Mouse (Mus musculus) ES-E14 (cell line): Measurements from ENCODE around the gene St3gal4. TPM values are rescaled to one million over a fixed set of nuclear protein-coding genes. Genes with fewer than 3 reads are reported as not detected.

Source experiments
- DNase-seq: peaks from one replicate; pipeline ENCODE4 v3.0.0-alpha.2; 2013; ENCODE audit warnings: low read depth, low spot score
- H3K27ac ChIP-seq: 2 replicates; pipeline ENCODE4 v1.5.1; 2012; ENCODE audit warnings: low read depth, mild to moderate bottlenecking, low read length, moderate library complexity, mixed read lengths; ENCODE audit not compliant: poor library complexity, insufficient read depth, severe bottlenecking
- H3K36me3 ChIP-seq: 2 replicates; pipeline ENCODE4 v1.6.1; 2012; ENCODE audit warnings: mild to moderate bottlenecking, low read length, moderate library complexity, mixed read lengths; ENCODE audit not compliant: control insufficient read depth, poor library complexity, insufficient read depth, severe bottlenecking
- H3K4me1 ChIP-seq, 2 experiments: fragments of 150-350 bp in 1 of 2; sonication (generic) in 1 of 2; 2 replicates each; pipeline ENCODE4 v1.6.1; 2012; ENCODE audit warnings: low read length in 2 of 2, mild to moderate bottlenecking in 1 of 2, mixed read lengths in 1 of 2; ENCODE audit not compliant: control insufficient read depth in 2 of 2, insufficient read depth in 2 of 2, poor library complexity in 1 of 2
- H3K4me3 ChIP-seq, 2 experiments: fragments of 150-350 bp in 1 of 2; sonication (generic) in 1 of 2; 2 replicates each; pipeline ENCODE4 v1.5.1; 2012; ENCODE audit warnings: low read length in 2 of 2, low read depth in 1 of 2, mild to moderate bottlenecking in 1 of 2, mixed read lengths in 1 of 2; ENCODE audit not compliant: insufficient read depth in 1 of 2, poor library complexity in 1 of 2, severe bottlenecking in 1 of 2
- H3K9ac ChIP-seq: 2 replicates; pipeline ENCODE4 v1.6.1; 2012; ENCODE audit warnings: low read depth, mild to moderate bottlenecking, low read length, mixed read lengths; ENCODE audit not compliant: poor library complexity, insufficient read depth, severe bottlenecking
- H3K9me3 ChIP-seq: fragments of 150-350 bp; sonication (generic); 2 replicates; pipeline ENCODE4 v1.6.1; 2012; ENCODE audit warnings: low read depth, mild to moderate bottlenecking, low read length; ENCODE audit not compliant: control insufficient read depth, insufficient read depth
- CHD2 ChIP-seq: IDR thresholded peaks from 2 replicates; pipeline ENCODE4 v1.6.1; 2014; ENCODE audit warnings: mild to moderate bottlenecking, low read depth, low read length, inconsistent platforms
- HCFC1 ChIP-seq: IDR thresholded peaks from 2 replicates; pipeline ENCODE4 v1.6.1; 2012; ENCODE audit warnings: low read length, inconsistent platforms, borderline replicate concordance; ENCODE audit not compliant: insufficient read depth
- MAFK ChIP-seq: IDR thresholded peaks from 2 replicates; pipeline ENCODE4 v1.6.1; 2014; ENCODE audit warnings: mild to moderate bottlenecking, low read depth, low read length, inconsistent platforms; ENCODE audit not compliant: insufficient read depth
- ZC3H11A ChIP-seq: IDR thresholded peaks from 2 replicates; pipeline ENCODE4 v1.6.1; 2012; ENCODE audit warnings: low read depth, mild to moderate bottlenecking, inconsistent platforms, low read length, borderline replicate concordance
- ZNF384 ChIP-seq: IDR thresholded peaks from 2 replicates; pipeline ENCODE4 v1.6.1; 2012; ENCODE audit warnings: low read depth, low read length, inconsistent platforms
- in situ Hi-C, 2 experiments: fragments of 600-800 bp; cut with MboI; formaldehyde crosslinking; loops; one replicate each; pipeline ENCODE4 v1.15.1; 2025; ENCODE audit warnings: low sequenced_read_pairs in 2 of 2, inconsistent platforms in 1 of 2; ENCODE audit not compliant: unreplicated experiment in 2 of 2
- total RNA-seq: library from RNA; depleted of rRNA; stranded (reverse); fragments of 300-350 nt; gene quantifications from 2 replicates; pipeline ENCODE4 v1.2.3, GENCODE M21; 2012

Gene St3gal4
- total RNA-seq, 1 experiment, result 9.7 TPM

DNA sequence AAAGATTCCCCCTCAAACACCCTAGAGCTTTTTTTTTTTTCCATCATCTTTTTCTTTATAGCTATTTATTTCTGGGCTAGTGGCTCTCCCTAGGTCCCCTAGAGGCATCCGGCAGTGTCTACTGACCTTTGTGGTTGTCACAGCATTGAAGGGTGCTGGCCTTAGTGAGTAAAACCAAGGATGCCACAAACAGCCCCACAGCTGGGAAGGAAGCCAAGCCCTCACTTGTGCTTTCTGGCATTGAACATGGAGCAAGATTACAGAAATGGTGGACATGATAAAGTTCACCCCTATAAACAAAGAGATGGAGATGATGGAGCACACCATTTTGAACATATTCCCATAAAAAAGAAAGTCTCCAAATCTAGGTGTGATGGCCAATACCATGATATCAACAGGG is 97.3 kb downstream of the St3gal4 start:
- no peak overlapping the region for H3K9ac ChIP-seq
- DNase-seq, result no peak
- no peaks in the 10 kb centered on the region for H3K9me3 ChIP-seq
- H3K27ac ChIP-seq, result no peak overlapping the region
- TF ChIP-seq ZC3H11A, result no peak
- no peak for TF ChIP-seq ZNF384
- no peak for TF ChIP-seq HCFC1
- no peak for TF ChIP-seq MAFK
- TF ChIP-seq CHD2, result no peak
- peaks cover 0 to 6% of the 10 kb centered on the region in 2 experiments; a peak in 2 of 4 replicates for H3K4me1 ChIP-seq
- no peaks in the 10 kb centered on the region for H3K36me3 ChIP-seq
- H3K4me3 ChIP-seq, result no peak overlapping the region
- in situ Hi-C loops, result loop anchor here in 1 of 2 experiments (25.0 kb wide), 1 partner anchor 159 kb away; no protein-coding TSS in a partner anchor

DNA sequence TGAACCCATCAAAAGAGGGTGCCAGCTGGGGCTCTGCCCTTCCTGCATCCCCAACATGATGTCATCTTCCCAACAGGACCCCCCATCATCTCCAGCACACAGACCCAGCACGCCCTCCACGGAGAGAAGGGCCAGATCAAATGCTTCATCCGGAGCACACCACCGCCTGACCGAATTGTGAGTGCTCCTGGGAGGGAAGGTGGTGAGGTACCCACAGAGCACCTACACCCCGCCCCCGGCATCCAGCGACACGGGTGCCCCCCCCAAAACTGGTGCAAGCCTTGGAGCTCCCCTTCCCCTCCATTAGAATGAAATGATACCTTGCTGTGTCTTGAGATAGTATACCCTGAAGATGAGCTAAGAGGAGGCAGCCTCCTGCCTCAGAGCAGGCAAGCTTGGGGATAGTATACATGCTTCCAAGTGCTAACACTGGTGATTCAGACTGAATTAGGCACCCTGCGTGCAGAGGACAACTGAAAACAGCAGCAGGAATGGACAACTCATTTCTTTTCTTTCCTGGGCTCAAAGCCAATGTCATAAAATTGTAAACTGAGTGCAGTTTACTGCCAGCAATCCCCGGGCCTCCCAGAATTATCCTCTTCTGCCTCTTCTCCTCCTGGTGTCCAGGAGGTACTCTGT is 98.9 kb downstream of the St3gal4 start:
- H3K27ac ChIP-seq, result no peak overlapping the region
- H3K9me3 ChIP-seq, result no peaks in the 10 kb centered on the region
- H3K4me1 ChIP-seq, result peaks cover 0 to 4% of the 10 kb centered on the region in 2 experiments; a peak in 2 of 4 replicates
- no peaks in the 10 kb centered on the region for H3K36me3 ChIP-seq
- no peak overlapping the region for H3K4me3 ChIP-seq
- in situ Hi-C loops, result loop anchor here in 1 of 2 experiments (25.0 kb wide), 1 partner anchor 158 kb away; no protein-coding TSS in a partner anchor
- no peak overlapping the region for H3K9ac ChIP-seq
- DNase-seq, result no peak
- TF ChIP-seq ZC3H11A, result no peak
- TF ChIP-seq ZNF384, result no peak
- no peak for TF ChIP-seq MAFK
- no peak for TF ChIP-seq HCFC1
- no peak for TF ChIP-seq CHD2

DNA sequence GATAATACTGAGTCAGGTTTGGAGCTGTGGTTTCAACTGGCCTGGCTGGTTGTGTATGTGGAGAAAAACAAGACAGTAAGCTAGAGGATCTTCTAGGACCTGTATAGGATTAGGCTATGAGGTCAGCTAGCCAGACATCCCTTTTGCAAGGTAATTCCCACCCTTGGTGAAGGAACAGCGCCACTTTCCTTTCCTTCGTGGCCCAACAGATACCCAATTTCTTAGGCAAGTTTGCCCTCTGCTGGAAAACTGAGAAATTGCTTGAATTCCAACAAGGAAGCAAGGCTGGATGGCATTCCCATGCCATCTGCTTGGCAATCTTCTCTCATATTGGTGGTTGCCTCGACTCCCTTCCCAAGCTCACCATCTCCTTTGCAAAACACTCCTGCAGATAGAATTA is 99.7 kb downstream of the St3gal4 start:
- no peak overlapping the region for H3K4me3 ChIP-seq
- no peak overlapping the region for H3K27ac ChIP-seq
- no peaks in the 10 kb centered on the region for H3K4me1 ChIP-seq
- no peak overlapping the region for H3K9ac ChIP-seq
- in situ Hi-C loops, result loop anchor here (5.0 to 25.0 kb wide), 2 partner anchors 157 to 162 kb away; no protein-coding TSS in a partner anchor
- no peaks in the 10 kb centered on the region for H3K9me3 ChIP-seq
- peak; percentile 41 for DNase-seq
- no peaks in the 10 kb centered on the region for H3K36me3 ChIP-seq
- no peak for TF ChIP-seq CHD2
- peak; percentile 97 for TF ChIP-seq ZC3H11A
- no peak for TF ChIP-seq MAFK

DNA sequence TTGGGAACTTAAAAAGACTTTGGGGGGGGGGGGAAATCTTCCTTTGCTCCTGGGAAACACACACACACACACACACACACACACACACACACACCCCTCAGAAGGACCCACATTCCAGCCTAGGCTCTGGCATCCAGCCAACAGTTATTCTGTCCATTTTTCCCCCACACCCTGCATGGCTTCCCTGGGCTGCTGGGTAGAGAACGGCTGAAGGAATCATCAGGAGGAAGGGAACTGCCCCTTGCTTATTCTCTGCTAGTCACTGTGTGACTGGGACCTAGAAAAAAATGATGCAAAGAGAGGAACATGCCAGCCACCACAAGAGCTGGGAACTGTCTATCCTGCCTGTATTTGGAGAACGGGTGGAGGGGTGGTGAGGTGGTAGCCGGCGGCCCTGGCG is 101.0 kb downstream of the St3gal4 start:
- Histone ChIP-seq H3K4me1 (no peaks in the 10 kb centered on the region), H3K9ac (no peak overlapping the region), H3K9me3 (no peaks in the 10 kb centered on the region), H3K36me3 (no peaks in the 10 kb centered on the region), H3K4me3 (no peak overlapping the region), H3K27ac (no peak overlapping the region)
- no peak for DNase-seq
- in situ Hi-C loops, result loop anchor here (5.0 to 25.0 kb wide), 2 partner anchors 156 to 161 kb away; no protein-coding TSS in a partner anchor
- TF ChIP-seq CHD2 (no peak), HCFC1 (no peak), ZC3H11A (no peak), MAFK (no peak), ZNF384 (no peak)
